Mouse (Mus musculus) heart, embryonic 15.5 days (tissue): Measurements from ENCODE around the gene Grin3a. TPM values are rescaled to one million over a fixed set of nuclear protein-coding genes. Genes with fewer than 3 reads are reported as not detected.
"Not testable (repeated sequence)": the region's sequence is repeated elsewhere in the genome, so short reads cannot be mapped to it uniquely, and the experiment has no call there.

ENCODE experiments used
- ATAC-seq: fragments of 200-750 bp; cut with Nextera tagmentation; replicated peaks from 2 replicates; pipeline ENCODE4 v1.8.0; 2017; ENCODE audit warnings: low read depth, moderate TSS enrichment; ENCODE audit not compliant: insufficient number of reproducible peaks, insufficient read depth, low FRiP score
- H3K27ac ChIP-seq: fragments of 300-500 bp; sonication (generic); 2 replicates; pipeline ENCODE4 v1.5.1; 2015; ENCODE audit warnings: mild to moderate bottlenecking, inconsistent platforms
- H3K27me3 ChIP-seq: fragments of 300-500 bp; sonication (generic); 2 replicates; pipeline ENCODE4 v1.6.1; 2015; ENCODE audit warnings: inconsistent platforms
- H3K36me3 ChIP-seq: fragments of 300-500 bp; sonication (generic); 2 replicates; pipeline ENCODE4 v1.6.1; 2015; ENCODE audit warnings: mild to moderate bottlenecking, inconsistent platforms
- H3K4me1 ChIP-seq: fragments of 300-500 bp; sonication (generic); replicated peaks from 2 replicates; pipeline ENCODE4 v1.6.1; 2015; ENCODE audit warnings: inconsistent platforms
- H3K4me2 ChIP-seq: fragments of 300-500 bp; sonication (generic); 2 replicates; pipeline ENCODE4 v1.6.1; 2015; ENCODE audit warnings: inconsistent platforms, mild to moderate bottlenecking, moderate library complexity
- H3K4me3 ChIP-seq: fragments of 300-500 bp; sonication (generic); 2 replicates; pipeline ENCODE4 v1.5.1; 2015; ENCODE audit warnings: mild to moderate bottlenecking, inconsistent platforms
- H3K9ac ChIP-seq: fragments of 300-500 bp; sonication (generic); 2 replicates; pipeline ENCODE4 v1.6.1; 2015; ENCODE audit warnings: mild to moderate bottlenecking, inconsistent platforms
- H3K9me3 ChIP-seq: fragments of 300-500 bp; sonication (generic); replicated peaks from 2 replicates; pipeline ENCODE4 v1.6.1; 2016; ENCODE audit warnings: inconsistent platforms
- WGBS: fragments of 180-500 bp; shearing (Covaris S2); methylation state at CpG from one replicate; pipeline ENCODE4 v1.1.7; 2015; ENCODE audit warnings: mixed read lengths; 5-methylcytosine and 5-hydroxymethylcytosine counted together
- polyA plus RNA-seq: library from polyadenylated mRNA; unstranded; fragments of >200 nt; fragmentation: Nextera tagmentation; extraction: Ambion mirVana; gene quantifications from 2 replicates; pipeline ENCODE4 v1.2.1, GENCODE M21; 2015

The Grin3a gene
- polyA plus RNA-seq, 1 experiment from 2014 or later: 0.47 TPM

DNA sequence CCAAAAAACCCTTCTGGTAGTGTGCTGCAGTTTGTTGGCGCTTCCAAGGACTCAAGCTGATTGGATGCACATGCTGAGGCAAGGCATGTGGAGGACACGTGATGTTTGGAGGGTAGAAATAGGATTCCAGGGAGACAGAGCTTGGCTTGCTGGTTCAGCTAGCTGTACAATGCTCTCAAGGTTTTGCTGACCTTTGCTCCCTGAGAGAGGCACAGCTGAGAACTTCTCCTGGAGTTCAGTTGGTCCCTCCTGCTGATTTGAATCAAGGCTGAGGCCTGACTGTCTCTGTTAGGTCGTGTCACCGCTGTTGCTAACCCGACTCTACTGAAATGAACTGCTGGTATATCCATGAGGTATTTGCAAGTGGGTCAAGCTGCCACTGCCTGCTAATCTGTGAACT is 216.6 kb downstream of the Grin3a start:
- Histone ChIP-seq H3K27ac (no peak overlapping the region), H3K4me2 (no peak overlapping the region), H3K9me3 (no peaks in the 10 kb centered on the region), H3K4me3 (no peak overlapping the region), H3K4me1 (peaks cover 10% of the 10 kb centered on the region), H3K36me3 (0 out of 2 replicates have a peak, but pooled peaks cover 3% of the 10 kb centered on the region), H3K27me3 (no peaks in the 10 kb centered on the region), H3K9ac (no peak overlapping the region)
- ATAC-seq: no peak
- 76% methylated on average over 5 of the region's 5 CpGs for WGBS

DNA sequence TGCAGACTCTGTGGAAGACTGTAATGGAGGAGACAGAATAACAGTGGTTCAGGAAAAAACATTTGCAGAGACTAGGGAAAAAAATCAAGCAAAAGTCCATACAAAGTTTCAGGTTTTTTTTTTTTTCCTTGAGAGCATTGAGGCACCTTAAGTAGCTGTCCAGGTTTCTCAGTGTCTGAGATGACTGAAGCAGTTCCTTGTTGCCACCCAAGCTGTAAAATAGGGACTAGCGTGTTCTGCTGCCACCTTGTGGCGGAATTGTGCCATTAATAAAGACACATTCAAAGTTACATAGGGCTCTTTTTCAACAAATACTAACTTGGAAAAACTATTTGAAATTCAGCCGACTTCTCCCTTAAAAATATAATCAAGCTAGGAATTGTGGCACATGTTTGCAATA is 218.6 kb downstream of the Grin3a start:
- Histone ChIP-seq H3K9ac (no peak overlapping the region), H3K4me1 (0 out of 2 replicates have a peak, but pooled peaks cover 3% of the 10 kb centered on the region), H3K36me3 (no peaks in the 10 kb centered on the region), H3K4me2 (no peak overlapping the region), H3K4me3 (no peak overlapping the region), H3K27ac (no peak overlapping the region), H3K27me3 (no peaks in the 10 kb centered on the region), H3K9me3 (no peaks in the 10 kb centered on the region)
- 2% methylated on average over 3 of the region's 3 CpGs for WGBS
- no peak for ATAC-seq

DNA sequence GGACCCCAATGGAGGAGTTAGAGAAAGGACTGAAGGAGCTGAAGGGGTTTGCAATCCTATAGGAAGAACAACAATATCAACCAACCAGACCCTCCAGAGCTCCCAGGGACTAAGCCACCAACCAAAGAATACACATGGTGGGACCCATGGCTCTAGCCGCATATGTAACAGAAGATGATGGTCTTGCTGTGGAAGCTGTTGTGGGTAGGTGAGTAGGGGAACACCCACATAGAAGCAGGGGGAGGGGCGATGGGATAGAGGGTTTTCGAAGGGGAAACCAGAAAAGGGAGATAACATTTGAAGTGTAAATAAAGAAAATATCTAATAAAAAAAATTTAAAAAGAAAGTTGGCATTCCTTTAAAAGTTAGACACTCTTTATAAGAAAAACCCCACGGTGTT is 220.6 kb downstream of the Grin3a start:
- ATAC-seq, H3K9me3 ChIP-seq, H3K27me3 ChIP-seq, H3K4me1 ChIP-seq, H3K4me2 ChIP-seq, H3K9ac ChIP-seq, H3K27ac ChIP-seq, H3K4me3 ChIP-seq, H3K36me3 ChIP-seq: not testable (repeated sequence)
- WGBS: 74% methylated on average over 4 of the region's 4 CpGs

DNA sequence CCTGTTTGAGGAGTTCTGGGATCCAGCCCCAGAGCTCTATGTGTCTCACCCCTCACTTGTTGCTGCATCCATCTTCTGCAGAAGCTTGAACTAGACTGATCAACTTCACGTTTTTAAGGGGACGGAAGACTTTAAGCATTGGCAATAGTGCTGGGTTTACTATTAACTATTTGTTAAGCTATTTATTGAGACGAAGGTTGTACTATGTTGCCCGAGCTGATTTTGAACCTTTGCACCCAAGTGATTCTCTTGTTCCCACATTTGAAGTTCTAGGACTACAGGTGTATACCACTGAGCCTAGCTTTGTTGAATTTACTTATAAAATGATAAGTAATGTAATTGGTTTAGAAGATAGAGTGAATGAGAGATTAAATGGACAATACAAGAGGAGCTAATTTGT is 221.6 kb downstream of the Grin3a start:
- Histone ChIP-seq H3K36me3 (no peaks in the 10 kb centered on the region), H3K27ac (no peak overlapping the region), H3K4me2 (no peak overlapping the region), H3K9me3 (no peaks in the 10 kb centered on the region), H3K4me1 (no peaks in the 10 kb centered on the region), H3K4me3 (no peak overlapping the region), H3K9ac (no peak overlapping the region), H3K27me3 (no peaks in the 10 kb centered on the region)
- 82% methylated on average over 4 of the region's 4 CpGs for WGBS
- no peak for ATAC-seq

DNA sequence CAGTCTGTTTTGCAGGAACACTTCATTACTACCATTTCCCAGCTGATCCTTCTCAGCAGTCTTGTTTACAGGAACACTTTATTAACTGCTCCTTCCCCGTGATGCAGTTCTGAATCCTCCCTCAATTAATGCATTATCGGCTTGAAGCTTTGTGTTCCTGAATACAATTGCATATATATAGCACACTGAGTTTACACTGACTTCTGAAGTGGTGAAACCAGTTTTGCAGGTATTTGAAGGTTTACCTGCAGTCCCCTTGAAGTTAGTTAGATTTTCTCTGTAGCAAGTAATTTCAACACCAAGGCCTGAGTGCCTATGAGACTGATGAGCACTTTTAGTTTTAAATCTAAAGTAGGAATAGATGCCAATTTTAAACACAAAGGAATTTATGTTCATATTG is 223.3 kb downstream of the Grin3a start:
- Histone ChIP-seq H3K4me2 (no peak overlapping the region), H3K9ac (no peak overlapping the region), H3K9me3 (no peaks in the 10 kb centered on the region), H3K27me3 (no peaks in the 10 kb centered on the region), H3K4me3 (no peak overlapping the region), H3K4me1 (no peaks in the 10 kb centered on the region), H3K36me3 (no peaks in the 10 kb centered on the region), H3K27ac (no peak overlapping the region)
- ATAC-seq: no peak
- WGBS: 78% methylated on average over 2 of the region's 2 CpGs

DNA sequence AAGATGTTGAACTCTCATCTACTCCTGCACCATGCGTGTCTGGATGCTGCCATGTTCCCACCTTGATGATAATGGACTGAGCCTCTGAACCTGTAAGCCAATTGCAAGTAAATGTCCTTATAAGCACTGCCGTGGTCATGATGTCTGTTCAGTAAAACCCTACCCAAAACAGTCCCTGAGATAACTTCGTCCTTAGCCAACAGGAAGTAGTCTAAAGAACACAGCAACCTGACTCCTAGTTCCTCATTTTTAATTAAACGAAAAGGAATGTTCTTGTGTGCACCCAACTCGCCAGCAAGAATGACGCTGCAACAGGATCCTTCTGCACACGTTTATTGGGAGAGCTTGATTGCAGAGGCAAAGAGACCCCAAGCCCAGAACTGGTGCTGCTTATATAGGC is 225.7 kb downstream of the Grin3a start:
- not testable (repeated sequence) for H3K36me3 ChIP-seq, H3K4me3 ChIP-seq, H3K27me3 ChIP-seq, H3K27ac ChIP-seq, H3K4me1 ChIP-seq, H3K9ac ChIP-seq, ATAC-seq, H3K4me2 ChIP-seq, H3K9me3 ChIP-seq
- 83% methylated on average over 7 of the region's 7 CpGs for WGBS

DNA sequence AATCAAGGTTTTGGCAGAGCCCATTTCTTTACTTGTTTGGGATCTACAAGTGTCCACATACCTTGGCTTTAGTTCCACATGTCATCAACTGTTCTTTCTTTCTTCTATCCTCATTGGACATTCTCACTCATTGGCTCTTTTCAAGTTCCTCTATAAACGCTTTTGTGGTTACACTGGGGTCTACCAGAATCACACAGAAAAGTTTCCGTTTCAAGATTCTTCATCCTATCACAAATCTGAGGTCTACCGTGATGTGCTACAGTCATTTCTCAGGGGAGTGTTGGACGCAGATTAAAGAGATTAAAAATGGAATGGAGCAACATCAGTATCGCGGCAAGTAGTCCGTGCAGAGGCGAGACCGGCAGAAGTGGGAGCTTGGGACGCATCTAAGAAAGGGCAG is 228.6 kb downstream of the Grin3a start:
- H3K4me1 ChIP-seq: no peaks in the 10 kb centered on the region
- 82% methylated on average over 10 of the region's 10 CpGs for WGBS
- H3K27me3 ChIP-seq: no peaks in the 10 kb centered on the region
- H3K4me2 ChIP-seq: no peak overlapping the region
- H3K9me3 ChIP-seq: no peaks in the 10 kb centered on the region
- no peak overlapping the region for H3K9ac ChIP-seq
- no peak overlapping the region for H3K27ac ChIP-seq
- ATAC-seq: no peak
- H3K4me3 ChIP-seq: no peak overlapping the region
- no peaks in the 10 kb centered on the region for H3K36me3 ChIP-seq

Other genes starting within 250 kb of the Grin3a start
- gene Tmem246, start 247.9 kb downstream of the Grin3a start, polyA plus RNA-seq: 50.0 and 52.3 TPM in 2 replicates
- 23.2 TPM in 2 replicates for gene Rnf20, start 213.7 kb downstream of the Grin3a start, polyA plus RNA-seq
- not detected in 2 replicates for gene Ppp3r2, start 163.7 kb downstream of the Grin3a start, polyA plus RNA-seq